Mouse (Mus musculus): ENCODE data around the gene Eif4a3. TPM values are rescaled to one million over a fixed set of nuclear protein-coding genes. Genes with fewer than 3 reads are reported as not detected.
"Not testable (repeated sequence)": the region's sequence is repeated elsewhere in the genome, so short reads cannot be mapped to it uniquely, and the experiment has no call there.

Gene Eif4a3
- total RNA-seq, 2 experiments from 2014 or later = 136 to 138 TPM

DNA sequence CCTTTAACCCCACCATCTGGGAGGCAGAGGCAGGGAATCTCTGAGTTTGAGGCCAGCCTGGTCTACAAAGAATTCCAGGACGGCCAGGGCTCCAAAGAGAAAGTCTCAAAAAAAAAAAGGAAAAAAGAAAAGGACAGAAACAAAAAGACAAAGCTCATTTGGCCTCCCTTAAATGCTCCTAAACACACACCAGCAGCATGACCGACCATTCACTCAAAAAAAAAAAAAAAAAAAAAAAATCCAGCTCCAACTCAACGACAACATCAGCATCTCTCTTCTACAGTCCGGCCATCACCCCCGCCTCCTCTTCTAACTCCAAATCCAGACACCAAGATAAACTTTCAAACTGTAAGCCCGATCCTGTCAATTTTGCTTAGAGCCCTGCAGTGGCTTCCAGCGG is 972 bp downstream of the Eif4a3 start:
- no peak for DNase-seq

DNA sequence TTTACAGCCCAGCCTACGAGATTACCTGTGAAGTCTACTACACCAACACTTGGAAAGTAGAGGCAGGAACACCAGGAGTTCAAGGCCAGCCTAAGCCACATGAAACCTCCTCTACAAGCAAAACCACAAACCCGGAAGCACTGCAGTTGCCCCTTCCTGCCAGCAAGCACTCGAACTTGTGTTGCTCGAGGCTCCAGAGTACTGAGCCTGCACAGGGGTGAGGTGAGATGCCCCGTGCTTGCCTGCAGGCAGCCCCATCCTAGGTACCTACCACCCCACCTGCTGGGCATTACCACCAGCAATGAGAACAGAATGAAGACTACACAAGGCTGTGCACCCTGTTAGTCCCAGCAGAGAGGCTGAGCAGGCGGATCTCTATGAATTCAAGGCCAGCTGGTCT is 1.9 kb downstream of the Eif4a3 start:
- DNase-seq = no peak

DNA sequence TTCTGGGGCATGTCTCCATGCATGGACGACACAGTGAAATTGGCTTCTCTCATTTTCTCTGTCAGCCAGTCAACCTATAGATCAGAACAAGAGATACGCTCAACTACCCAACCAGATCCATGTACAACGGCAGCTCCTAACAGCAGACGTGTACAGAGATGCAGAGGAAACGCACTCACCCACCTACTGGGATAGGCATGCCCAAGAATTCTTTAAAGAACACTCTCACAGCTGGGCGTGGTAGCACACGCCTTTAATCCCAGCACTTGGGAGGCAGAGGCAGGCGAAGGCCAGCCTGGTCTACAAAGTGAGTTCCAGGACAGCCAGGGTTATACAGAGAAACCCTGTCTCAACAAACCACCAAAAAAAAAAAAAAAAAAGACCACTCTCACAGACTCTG is 7.0 kb downstream of the Eif4a3 start:
- not testable (repeated sequence) for DNase-seq

DNA sequence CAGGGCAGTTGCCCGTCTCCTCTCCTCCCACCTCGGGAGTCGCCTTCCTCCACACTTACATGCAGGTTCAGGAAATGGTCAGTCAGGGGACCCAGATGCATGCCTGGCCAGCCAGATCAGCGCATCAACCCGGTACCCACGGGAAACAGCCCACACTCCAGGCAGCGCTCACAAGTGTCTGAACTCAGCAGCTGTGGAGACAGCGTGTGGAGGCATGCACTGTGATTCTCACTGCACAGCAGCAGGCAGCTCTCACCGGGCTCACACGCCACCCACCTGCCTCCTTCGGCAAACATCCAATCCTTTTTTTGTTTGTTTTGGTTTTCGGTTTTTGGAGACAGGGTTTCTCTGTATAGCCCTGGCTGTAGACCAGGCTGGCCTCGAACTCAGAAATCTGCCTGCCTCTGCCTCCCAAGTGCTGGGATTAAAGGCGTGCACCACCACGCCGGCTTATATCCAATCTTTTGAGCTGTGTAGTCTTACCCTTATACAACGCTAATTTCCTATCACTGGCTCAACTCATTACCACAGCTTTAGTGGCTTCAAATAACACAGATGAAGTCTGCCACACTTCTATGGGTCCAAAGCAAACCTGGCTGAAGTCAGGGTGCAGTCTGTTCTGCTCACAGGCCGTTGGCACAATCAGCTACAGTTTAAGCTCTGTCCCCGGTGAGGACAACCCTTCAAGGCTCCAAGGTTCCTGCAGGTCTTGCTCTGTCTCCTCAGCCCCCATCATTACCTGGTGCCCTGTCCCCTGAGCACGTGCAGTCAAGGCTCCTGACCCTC is 12.5 kb downstream of the Eif4a3 start:
- DNase-seq = no peak

DNA sequence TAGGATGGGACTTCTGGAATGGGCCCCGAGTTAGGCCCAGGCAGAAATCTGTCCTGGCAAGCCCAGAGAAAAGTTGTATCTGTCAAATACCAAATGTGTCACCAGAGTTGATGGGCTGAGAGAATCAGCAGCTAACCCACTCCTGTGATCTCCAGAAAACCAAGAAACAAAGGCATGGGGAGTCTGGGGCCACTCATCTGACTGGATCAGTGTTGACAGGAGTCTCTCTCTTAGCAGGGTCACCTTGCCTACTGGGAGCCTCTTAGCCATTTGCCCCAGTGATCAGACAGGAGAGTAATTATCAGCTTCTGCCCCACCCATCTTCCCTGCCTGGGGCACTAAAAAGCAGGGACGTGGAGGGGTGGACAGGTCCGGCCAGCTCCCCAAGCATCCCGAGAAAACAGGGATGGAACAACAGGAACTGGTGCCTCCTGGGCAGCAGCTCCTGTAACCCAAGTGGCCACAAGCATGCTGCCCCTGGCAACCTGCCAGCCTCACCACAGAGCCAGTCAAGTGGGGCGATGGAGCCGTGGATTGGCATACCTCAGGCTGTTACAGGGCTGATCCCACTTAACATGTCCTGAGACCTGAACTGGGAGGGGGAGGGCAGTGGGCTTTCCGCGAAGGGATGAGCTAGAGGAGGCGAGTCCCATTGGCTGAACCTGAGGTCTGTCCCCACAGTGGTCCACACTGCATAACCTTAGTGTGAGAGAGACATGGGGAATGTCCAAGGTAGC is 13.9 kb downstream of the Eif4a3 start:
- DNase-seq = peak; percentile 35 to 54

DNA sequence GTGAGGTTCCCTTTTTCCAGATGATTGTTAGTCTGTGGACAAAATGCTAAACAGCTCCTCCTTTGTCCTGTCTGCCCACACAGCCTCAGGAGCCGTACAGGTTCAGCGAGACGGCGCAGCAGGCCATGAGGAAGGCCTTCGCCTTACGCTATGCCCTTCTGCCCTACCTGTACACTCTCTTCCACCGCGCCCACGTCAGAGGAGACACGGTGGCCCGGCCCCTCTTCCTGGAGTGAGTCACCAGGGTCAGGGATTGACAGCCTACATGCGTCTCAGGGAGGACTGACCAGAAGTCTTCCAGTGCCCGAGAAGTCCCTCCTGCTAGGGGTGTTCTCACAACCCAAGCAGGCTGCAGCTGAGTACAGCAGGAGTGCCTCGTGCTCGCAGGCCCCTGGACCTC is 18.9 kb downstream of the Eif4a3 start:
- no peak for DNase-seq

DNA sequence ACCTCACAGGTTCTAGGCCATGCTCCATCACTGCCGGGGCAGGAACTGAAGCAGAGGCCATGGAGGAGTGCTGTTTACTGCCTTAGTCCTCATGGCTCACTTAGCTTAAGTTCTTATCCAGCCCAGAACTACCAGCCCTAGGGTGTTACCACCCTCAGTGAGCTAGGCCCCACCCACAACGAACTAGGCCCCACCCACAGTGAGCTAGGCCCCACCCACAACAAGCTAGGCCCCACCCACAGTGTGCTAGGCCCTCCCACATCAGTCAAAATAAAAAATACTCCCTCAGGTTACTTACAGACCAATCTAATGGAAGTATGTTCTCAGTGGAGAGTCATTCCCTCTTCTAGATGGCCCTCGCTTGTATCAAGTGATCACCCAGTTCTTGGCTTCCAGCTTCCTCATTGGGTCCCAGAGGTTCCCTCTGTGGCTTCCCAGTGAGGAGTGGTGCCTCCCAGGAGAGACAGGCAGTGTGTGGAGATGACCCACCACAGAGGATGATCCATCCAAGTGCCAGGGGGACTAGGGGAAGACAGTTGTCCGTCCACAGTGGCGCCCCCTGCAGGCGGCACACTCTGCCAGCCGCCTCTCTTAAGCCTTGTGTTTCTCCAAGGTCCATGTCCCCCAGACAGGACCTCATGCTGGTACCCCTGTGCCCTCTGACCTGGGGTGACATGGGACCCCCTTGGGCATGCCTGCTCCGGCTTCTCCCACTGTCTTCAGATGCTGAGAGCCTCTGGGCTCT is 26.5 kb downstream of the Eif4a3 start:
- no peak for DNase-seq

DNA sequence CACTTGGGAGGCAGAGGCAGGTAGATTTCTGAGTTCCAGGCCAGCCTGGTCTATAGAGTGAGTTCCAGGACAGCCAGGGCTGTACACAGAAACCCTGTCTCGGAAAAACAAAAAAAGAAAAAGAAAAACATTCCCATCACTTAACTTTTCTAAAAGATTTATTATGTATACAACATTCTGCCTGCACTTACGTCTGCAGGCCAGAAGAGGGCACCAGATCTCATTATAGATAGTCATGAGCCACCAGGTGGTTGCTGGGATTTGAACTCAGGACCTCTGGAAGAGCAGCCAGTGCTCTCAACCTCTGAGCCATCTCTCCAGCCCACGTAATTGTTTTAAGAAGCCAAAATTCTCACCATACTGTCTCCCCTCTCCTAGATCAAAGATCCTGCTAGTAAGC is 27.4 kb downstream of the Eif4a3 start:
- DNase-seq = not testable (repeated sequence)

DNA sequence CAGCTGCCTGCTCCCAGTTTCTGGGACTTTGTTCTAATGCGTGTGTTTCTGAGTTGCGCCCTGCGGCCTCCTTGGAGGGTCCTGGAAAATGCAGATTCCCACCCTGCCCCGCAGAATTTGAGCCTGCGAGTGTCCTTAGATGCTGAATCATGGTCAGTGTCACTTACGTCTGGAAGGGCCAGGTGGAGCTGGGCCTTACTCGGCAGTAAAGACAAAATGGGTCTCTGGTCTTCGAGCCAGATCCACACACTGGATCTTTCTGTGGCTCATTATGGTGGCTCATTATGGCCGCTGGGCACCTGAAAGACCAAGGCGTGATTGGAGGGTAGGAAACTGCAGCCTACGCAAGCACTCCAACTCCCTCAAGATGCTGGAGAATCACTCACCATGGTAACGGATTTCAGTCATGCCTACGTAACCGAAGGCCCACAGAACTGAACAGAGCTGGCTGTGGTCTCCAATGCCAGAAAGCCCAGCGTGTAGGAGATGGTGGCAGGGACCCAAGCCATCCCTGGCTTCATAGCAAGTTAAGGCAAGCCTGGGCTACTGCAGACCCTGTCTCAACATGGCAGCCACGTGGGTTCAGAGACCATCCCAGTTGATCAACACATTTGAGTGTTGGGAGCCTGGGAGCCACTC is 31.2 kb downstream of the Eif4a3 start:
- DNase-seq = no peak

DNA sequence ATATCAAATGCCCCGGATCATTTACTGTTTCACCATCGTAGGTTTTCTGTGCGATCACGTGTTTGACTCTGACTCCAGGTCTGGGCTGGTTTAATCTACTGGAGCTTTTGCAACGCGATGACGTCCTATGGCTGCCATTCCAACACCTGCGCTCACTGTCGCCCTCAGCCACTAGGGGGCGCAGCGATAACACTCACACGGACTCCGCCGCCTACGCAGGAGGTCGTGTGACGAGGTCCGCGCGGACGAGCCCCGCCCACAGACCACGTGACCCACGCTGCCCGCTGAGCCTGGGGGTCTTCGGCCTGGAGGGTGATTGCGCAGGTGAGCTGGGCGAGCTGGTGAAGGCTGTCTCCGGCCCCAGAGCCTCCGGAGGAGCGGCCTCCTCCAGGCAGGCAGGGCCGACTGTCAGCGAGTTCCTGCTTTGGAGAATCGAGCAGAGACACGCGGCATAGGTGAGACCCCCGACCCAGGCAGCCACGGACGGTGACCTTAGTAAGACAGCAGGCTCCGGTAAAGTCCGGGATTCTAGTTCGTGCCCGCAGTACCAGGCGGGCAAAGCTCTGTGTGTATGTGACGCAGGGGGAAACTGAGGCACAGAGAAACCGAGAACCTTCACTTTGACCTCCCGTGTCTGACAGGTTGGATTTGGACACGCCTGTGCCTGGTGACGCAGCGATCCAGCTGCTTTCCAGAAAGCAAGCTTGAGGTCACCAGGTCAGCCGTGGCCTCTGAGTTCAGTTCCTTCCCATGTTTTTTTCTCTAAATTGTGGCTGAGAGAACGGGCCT is 31.9 kb downstream of the Eif4a3 start, which contains the start of gene Gaa:
Gene Gaa (plus strand): TSS at position 120 of the 789 bp plus-strand sequence.
- peak; percentile 95 to 98 for DNase-seq

DNA sequence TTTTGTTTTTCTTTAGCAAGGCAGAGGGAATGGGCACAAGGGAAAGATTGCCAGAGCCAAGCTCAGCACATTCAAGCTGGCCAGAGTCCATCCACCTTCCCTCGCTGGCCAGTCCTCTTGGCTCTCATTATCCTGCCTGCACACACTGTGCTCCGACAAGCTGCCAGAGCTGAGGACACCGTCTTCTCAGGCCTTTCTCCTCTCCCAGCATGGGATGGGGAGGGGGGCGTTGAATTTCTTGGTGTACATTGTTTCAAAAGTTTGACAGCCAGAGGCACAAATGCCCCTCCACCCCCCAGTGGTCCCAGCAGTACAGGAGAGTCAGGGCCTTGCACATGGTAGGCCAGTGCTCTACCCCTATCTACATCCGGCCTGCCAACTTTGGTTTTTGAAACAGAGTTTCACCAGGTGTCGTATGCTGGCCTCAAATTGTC is 32.6 kb downstream of the Eif4a3 start:
- DNase-seq = peak; percentile 34 to 57

DNA sequence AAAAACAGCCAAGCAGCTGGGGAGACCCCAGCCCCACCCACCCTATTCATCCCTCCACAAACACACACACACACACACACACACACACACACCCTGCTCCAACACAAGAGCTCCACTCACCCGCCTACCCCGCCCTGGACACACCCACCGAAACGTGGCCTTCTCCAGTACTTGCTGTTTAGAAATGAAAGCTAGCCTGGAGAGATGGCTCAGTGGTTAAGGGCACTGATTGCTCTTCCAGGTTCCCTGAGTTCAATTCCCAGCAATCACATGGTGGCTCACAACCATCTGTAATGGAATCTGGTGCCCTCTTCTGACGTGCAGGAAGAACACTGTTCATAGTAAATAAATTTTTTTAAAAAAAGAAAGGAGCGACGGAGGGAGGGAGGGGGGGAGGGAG is 34.1 kb downstream of the Eif4a3 start:
- no peak for DNase-seq

DNA sequence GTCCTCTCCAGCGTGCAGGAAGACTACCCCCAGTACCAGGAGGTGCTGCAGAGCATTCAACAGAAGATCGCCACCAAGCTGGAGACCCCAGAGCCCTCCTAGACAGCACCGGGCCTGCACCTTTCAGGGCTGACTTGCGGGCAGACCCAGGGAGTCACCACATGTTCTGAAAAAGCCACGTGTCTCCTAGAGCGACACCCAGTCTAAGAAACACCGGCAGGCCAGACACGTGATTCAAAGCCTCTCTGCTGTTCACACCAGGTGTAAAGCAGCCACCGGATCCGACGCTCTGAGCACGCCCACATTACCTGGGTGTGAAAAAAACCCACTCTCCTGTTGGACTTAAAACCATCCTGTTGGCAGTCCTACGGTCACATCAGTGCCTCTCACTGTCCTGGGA is 35.5 kb downstream of the Eif4a3 start:
- no peak for DNase-seq

DNA sequence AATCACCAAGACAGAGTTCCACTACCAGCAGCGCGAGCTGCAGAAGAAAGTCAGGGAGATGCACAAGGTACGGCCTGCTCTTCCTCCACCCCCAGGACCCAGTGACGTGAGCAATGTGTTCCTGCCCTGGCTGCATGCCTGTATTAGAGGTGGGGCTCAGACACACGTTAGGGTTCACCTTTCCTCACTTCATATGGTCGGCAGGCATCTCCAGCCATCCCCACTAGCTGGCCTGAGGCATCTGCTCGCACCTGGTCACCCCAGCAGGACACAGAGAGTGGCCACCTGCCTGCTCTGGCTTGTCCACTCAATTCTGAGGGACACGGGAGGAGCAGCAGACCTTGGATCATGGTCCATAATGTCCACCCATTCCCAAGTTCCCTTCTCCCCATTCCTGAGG is 39.9 kb downstream of the Eif4a3 start:
- DNase-seq = no peak

DNA sequence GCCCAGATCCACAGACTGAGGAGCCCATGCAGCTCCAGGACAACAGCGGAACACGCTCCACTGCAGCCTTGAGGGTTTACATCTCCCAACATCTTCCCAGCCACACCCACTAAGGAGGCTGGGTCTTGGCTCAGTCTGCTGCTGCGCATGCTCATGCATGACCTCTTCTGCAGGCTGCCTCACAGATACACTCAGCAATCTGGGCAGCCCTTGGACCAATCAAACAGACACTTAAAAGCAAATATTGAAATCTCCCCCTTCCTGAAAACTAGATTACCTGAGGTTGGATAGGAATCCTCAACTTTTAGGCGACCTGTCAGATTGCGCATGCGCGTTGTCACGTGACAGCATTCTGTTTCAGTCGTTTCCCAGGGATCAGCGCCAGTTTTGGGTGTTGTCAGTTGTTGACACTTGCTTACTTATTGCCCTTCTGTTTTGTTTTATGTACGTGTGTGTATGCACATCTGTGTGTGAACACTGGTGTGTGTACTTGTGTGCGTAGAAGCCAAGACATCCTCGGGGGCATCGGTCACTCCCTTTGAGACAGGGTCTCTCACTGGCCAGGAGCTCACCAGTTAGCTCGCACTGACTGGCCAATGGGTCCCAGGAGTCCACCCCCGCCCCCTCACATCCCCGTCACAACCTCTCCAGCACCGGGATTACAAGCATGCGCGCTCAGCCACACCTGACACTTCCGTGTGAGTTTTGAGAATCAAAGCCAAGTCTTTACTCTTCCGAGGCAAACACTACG is 41.1 kb downstream of the Eif4a3 start:
- DNase-seq = peak; percentile 73 to 79

DNA sequence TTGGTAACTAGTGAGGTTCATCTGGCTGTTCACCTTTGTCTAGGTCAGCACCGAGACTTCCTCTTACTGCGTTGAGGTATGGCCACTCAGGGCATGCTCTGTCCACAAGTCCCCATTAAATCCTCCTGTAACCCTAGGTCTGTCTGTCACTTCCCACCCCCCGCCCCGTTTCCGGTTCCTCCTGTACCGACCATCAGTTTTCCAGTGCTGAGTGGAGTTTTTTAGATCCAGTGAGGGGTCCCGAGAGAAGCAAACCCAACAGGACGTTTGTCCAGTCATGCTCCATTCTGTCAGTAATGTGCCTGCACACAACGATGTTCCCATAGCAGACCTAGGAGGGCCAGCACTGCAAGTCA is 41.7 kb downstream of the Eif4a3 start:
- DNase-seq = no peak

DNA sequence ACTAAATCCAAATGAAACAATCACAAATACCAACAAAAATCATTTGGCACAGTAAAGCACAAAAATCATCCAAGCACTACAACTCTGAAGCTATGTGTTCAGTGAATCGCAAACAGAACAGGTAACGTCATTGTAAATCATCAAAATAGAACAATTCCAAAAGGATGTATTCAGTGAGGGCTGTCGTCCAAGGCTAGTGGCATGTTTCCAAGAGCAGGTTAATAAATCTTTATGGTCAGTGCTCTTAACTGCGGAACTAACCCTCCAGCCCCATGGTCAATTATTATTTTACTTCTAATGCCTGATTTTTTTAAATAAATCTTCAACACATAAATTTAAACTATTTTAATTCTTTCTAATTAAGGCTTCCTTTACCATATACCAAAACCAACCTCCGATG is 43.3 kb downstream of the Eif4a3 start:
- DNase-seq = not testable (repeated sequence)

DNA sequence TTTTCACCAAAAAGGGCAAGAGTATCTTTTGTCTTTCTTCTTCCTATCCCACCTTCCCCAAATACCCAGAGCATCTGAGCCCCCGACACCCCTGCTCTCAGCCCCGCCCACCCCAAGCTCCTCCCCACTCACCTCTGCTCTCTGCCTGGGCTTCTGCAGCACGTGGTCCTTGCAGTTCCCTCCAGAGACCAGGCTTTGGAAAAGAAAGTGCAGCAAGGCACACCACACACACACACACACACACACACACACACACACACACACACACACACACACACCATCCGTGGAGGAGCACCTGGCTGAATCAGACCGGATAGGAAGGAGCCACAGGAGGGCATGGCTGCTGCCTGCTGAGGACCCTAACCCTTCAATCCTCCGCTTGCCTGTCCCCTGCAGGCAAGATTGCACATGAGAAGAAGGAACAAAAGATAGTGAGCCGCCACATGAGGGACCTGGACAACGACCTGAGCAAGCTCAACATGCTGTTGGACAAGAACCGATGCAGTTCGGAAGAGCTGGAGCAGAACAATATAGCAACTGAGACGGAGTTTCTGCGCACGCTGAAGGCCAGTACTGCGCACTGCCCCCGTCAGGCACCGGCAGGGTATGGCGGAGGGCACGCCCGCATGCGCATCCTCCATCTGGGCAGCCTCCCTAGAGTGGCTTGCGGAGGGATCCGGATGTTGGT is 46.9 kb downstream of the Eif4a3 start:
- peak; percentile 39 to 53 for DNase-seq

DNA sequence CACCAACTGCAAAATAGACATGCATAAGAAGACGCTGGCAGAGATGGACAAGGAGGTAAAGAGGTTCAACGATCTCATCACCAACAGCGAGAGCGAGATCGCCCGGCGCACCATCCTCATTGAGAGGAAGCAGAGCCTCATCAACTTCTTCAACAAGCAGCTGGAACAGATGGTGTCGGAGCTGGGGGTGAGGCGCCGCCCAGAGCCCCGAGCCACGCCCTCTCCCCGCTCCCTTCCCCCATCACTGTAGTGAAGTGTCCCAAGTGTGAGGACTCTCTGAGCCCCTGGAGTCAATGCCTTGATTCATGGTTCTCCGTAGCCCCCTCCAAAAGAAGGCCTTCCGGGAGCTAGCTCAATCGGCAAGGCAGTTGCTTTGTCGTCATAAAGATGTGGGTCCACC is 48.9 kb downstream of the Eif4a3 start:
- DNase-seq = no peak

DNA sequence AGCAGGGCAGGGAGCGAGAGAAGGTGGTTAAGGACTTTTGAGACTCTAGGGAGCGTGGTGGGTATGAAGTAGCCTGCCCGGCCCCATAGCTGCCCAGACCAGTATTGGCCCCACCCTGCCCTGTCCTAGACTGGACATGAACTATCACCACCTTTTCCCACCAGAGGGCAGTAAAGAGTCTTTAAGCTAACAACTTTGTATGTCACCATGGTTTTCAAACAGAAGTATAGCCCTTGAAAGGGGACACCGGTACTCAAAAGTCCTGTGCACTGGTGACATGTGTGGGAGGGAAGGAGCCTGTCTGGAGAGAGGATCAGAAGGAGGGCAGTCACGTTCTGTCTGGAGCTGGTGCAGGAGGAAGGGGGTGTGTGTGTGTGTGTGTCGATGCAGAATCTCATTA is 50.9 kb downstream of the Eif4a3 start:
- DNase-seq = peak; percentile 49 to 78
